Mouse (Mus musculus) ES-Bruce4 (cell line): Measurements from ENCODE around the gene Olfr370.

ENCODE experiments used
- EP300 ChIP-seq: IDR thresholded peaks from 2 replicates; pipeline ENCODE4 v1.6.1; 2011; ENCODE audit warnings: low read depth, low read length; ENCODE audit not compliant: insufficient read depth
- POLR2A ChIP-seq: IDR thresholded peaks from one replicate; pipeline ENCODE4 v1.8.1; 2011; ENCODE audit warnings: low read length; ENCODE audit not compliant: insufficient read depth

- no peak for TF ChIP-seq POLR2A
- TF ChIP-seq EP300 = no peak
Measured at GRCm38 (mm10) chr8:83574631-83575315, 39.2 kb downstream of the Olfr370 start.
